Mouse (Mus musculus): Measurements from ENCODE around the gene Lrrc75b. TPM values are rescaled to one million over a fixed set of nuclear protein-coding genes. Genes with fewer than 3 reads are reported as not detected.
"Not testable (repeated sequence)": the region's sequence is repeated elsewhere in the genome, so short reads cannot be mapped to it uniquely, and the experiment has no call there.

The Lrrc75b gene
- polyA plus RNA-seq, 1 experiment from 2014 or later = 1.2 TPM

DNA sequence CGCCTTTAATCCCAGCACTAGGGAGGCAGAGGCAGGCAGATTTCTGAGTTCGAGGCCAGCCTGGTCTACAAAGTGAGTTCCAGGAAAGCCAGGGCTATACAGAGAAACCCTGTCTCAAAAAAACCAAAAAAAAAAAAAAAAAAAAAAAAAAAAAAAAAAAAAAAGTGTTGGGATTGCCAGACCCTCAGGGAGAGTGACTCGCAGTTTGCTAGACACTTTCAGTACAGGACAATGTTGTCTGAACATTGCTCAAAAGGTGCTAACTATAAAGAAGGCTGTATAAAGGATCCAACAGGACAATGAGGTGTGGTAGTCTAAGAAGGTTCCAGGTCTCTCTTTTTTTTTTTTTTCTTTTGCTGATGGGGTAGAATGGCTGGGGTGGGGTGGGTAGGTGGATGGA is 54.2 kb downstream of the Lrrc75b start:
- not testable (repeated sequence) for H3K4me1 ChIP-seq (ENCODE audit: control insufficient read depth, insufficient read depth, low read length); ATAC-seq (ENCODE audit: insufficient read depth, low FRiP score); H3K9ac ChIP-seq (ENCODE audit: low read length); H3K27me3 ChIP-seq (ENCODE audit: control insufficient read depth, insufficient read depth, low read length); H3K4me2 ChIP-seq (ENCODE audit: low read depth, low read length); H3K4me3 ChIP-seq (replicated peaks; ENCODE audit: low read length); H3K9me3 ChIP-seq (replicated peaks; ENCODE audit: control insufficient read depth, low read length); H3K27ac ChIP-seq (ENCODE audit: low read length)
- WGBS = 90% methylated on average over 3 of the region's 3 CpGs
- H3K36me3 ChIP-seq (ENCODE audit: control insufficient read depth, insufficient read depth, low read length) = peaks cover 27% of the 10 kb centered on the region

DNA sequence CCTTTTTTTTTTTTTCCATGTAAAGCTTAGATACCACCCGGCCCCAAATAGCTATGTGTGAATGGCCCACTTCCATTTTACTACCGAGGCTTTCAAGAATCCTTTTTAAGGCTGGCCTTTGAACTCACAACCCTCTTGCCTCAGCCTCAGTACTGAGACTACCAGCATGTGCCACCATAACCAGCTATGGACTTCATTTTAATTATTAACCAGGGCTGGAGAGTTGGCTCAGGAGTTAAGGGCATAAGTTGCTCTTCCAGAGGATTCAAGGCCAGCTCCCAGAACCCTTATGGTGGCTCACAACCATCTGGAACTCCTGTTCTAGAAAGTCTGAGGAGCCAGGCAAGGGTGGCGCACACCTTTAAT is 55.0 kb downstream of the Lrrc75b start:
- no peak; the same call in 1 of the 2 replicates for ATAC-seq (ENCODE audit: insufficient read depth, low FRiP score)
- H3K36me3 ChIP-seq (ENCODE audit: control insufficient read depth, insufficient read depth, low read length) = peaks cover 20% of the 10 kb centered on the region; the same call in 1 of the 2 replicates
- H3K9me3 ChIP-seq (replicated peaks; ENCODE audit: control insufficient read depth, low read length) = peaks cover 3% of the 10 kb centered on the region; the same call in 1 of the 2 replicates
- H3K27me3 ChIP-seq (ENCODE audit: control insufficient read depth, insufficient read depth, low read length) = no peaks in the 10 kb centered on the region
- no peak overlapping the region for H3K27ac ChIP-seq (ENCODE audit: low read length)
- 66% methylated on average over 3 of the region's 3 CpGs for whole genome bisulfite sequencing
- no peak overlapping the region for H3K4me3 ChIP-seq (replicated peaks; ENCODE audit: low read length)
- no peak overlapping the region for H3K9ac ChIP-seq (ENCODE audit: low read length)
- no peak overlapping the region for H3K4me2 ChIP-seq (ENCODE audit: low read depth, low read length)
- H3K4me1 ChIP-seq (ENCODE audit: control insufficient read depth, insufficient read depth, low read length) = no peaks in the 10 kb centered on the region; the same call in 1 of the 2 replicates

DNA sequence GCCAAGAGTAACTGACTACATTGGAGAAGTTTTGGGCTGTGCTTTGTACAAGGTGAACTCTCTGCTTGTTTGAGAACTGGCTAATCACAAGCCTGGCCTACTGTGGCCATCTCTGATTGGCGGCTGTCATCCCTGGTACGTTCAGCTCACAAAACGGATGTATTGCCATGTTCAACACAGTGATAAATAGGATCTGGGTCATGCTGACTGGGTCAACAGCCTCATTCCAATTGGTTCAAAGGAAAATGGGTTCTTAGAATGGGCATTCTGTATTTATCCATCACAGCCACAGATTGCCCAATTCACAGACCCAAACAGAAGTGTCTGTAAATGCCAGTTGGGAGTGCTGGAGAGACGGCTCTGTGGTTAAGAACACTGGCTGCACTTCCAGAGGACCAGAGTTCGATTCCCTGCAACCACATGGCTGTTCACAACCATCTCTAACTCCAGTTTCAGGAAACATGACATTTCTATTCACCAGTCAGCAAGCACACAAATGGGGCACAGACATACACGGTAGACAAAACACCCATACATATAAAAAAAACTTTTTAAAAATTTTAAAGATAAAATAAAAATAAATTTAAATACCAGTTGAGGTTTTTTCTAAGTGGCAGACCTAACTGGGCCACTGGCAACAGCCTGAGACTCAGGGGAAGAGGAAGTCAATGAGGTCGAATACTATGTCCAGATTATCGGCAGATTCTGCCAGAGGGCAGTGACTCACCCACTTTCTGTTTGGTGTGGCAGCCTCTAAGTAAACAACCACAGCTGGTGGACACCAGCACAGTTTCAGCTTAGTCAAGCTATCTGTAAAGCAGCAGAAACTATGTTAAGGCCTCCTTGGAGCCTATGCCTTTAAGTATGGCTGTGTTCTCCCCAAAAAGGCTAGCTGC is 55.6 kb downstream of the Lrrc75b start:
- ATAC-seq (ENCODE audit: insufficient read depth, low FRiP score) = no peak
- 76% methylated on average over 8 of the region's 8 CpGs for whole genome bisulfite sequencing
- Histone ChIP-seq H3K36me3 (ENCODE audit: control insufficient read depth, insufficient read depth, low read length) (peaks cover 13% of the 10 kb centered on the region; the same call in 1 of the 2 replicates), H3K9ac (ENCODE audit: low read length) (no peak overlapping the region), H3K4me1 (ENCODE audit: control insufficient read depth, insufficient read depth, low read length) (no peaks in the 10 kb centered on the region; the same call in 1 of the 2 replicates), H3K9me3 (replicated peaks; ENCODE audit: control insufficient read depth, low read length) (peaks cover 3% of the 10 kb centered on the region; the same call in 1 of the 2 replicates), H3K27me3 (ENCODE audit: control insufficient read depth, insufficient read depth, low read length) (no peaks in the 10 kb centered on the region), H3K4me3 (replicated peaks; ENCODE audit: low read length) (no peak overlapping the region), H3K4me2 (ENCODE audit: low read depth, low read length) (no peak overlapping the region), H3K27ac (ENCODE audit: low read length) (no peak overlapping the region)

DNA sequence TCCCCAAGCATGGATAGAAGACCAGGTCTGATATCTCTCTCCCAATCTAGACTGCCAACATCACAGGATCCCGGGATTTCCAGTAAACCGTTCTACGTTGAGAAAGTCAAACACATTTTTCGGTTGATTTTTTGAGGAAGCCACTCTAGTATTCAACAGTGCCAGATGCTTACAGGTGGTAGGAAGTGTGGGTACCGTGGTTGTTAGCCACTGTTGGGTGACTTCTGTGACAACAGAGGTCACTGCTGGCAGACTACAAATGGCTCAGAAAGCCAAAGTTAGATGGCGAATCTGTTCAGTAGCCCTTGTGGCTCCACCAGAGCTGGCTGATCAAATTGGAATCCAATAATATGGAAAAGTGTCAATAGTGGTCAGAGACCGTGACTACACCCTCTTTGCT is 56.4 kb downstream of the Lrrc75b start:
- H3K36me3 ChIP-seq (ENCODE audit: control insufficient read depth, insufficient read depth, low read length) = 0 out of 2 replicates have a peak, but pooled peaks cover 8% of the 10 kb centered on the region
- no peak overlapping the region for H3K4me3 ChIP-seq (replicated peaks; ENCODE audit: low read length)
- H3K4me2 ChIP-seq (ENCODE audit: low read depth, low read length) = no peak overlapping the region
- peaks cover 3% of the 10 kb centered on the region; the same call in 1 of the 2 replicates for H3K9me3 ChIP-seq (replicated peaks; ENCODE audit: control insufficient read depth, low read length)
- H3K27ac ChIP-seq (ENCODE audit: low read length) = no peak overlapping the region
- H3K4me1 ChIP-seq (ENCODE audit: control insufficient read depth, insufficient read depth, low read length) = no peaks in the 10 kb centered on the region; the same call in 1 of the 2 replicates
- no peak overlapping the region for H3K9ac ChIP-seq (ENCODE audit: low read length)
- ATAC-seq (ENCODE audit: insufficient read depth, low FRiP score) = no peak
- H3K27me3 ChIP-seq (ENCODE audit: control insufficient read depth, insufficient read depth, low read length) = no peaks in the 10 kb centered on the region
- 90% methylated on average over 7 of the region's 7 CpGs for WGBS

DNA sequence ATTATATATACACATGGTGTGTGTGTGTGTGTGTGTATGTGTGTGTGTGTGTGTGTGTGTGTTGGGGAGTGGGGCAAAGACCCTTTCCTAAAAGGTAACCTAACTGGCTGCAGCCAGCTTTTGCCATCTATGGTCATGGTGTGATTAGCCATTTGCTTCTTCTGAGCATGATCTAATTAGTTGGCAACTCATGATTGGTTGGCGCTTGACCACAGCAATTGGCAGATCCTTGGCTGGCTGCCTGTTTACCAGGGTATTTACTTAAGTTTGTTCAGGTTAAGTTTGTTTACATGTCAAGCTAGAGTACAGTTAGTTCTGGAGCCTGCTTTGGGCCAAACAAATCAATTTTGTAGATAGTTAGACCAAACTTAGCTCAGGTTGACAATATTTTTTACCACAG is 58.5 kb downstream of the Lrrc75b start:
- no peak for ATAC-seq (ENCODE audit: insufficient read depth, low FRiP score)
- no peak overlapping the region for H3K27ac ChIP-seq (ENCODE audit: low read length)
- H3K9ac ChIP-seq (ENCODE audit: low read length) = no peak overlapping the region
- H3K36me3 ChIP-seq (ENCODE audit: control insufficient read depth, insufficient read depth, low read length) = no peaks in the 10 kb centered on the region
- H3K27me3 ChIP-seq (ENCODE audit: control insufficient read depth, insufficient read depth, low read length) = no peaks in the 10 kb centered on the region
- peaks cover 3% of the 10 kb centered on the region; the same call in 1 of the 2 replicates for H3K9me3 ChIP-seq (replicated peaks; ENCODE audit: control insufficient read depth, low read length)
- no peak overlapping the region for H3K4me3 ChIP-seq (replicated peaks; ENCODE audit: low read length)
- 94% methylated on average over 1 of the region's 1 CpGs for WGBS
- no peak overlapping the region for H3K4me2 ChIP-seq (ENCODE audit: low read depth, low read length)
- no peaks in the 10 kb centered on the region; the same call in 1 of the 2 replicates for H3K4me1 ChIP-seq (ENCODE audit: control insufficient read depth, insufficient read depth, low read length)

DNA sequence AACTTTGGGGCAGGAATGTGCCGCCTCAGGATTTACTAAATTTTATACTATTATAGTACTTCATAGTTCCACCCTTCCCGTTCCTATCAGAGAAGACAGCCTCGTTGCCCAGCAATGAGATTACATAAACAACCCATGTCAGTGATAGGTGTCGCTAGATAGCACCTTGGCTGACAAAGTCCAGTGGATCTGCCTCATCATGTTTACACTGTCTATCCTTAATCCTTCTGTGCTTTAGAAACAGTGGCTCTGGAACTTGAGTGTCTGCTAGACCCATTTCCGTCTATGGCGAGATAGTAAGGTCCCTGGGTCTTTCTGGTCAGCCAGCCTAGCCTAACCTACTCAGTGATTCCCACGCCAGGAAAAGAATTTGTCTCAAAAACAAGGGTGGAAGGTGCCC is 59.8 kb downstream of the Lrrc75b start:
- no peak overlapping the region for H3K9ac ChIP-seq (ENCODE audit: low read length)
- no peak overlapping the region for H3K27ac ChIP-seq (ENCODE audit: low read length)
- H3K9me3 ChIP-seq (replicated peaks; ENCODE audit: control insufficient read depth, low read length) = peaks cover 3% of the 10 kb centered on the region; the same call in 1 of the 2 replicates
- no peaks in the 10 kb centered on the region for H3K27me3 ChIP-seq (ENCODE audit: control insufficient read depth, insufficient read depth, low read length)
- no peak overlapping the region for H3K4me2 ChIP-seq (ENCODE audit: low read depth, low read length)
- H3K4me1 ChIP-seq (ENCODE audit: control insufficient read depth, insufficient read depth, low read length) = no peaks in the 10 kb centered on the region; the same call in 1 of the 2 replicates
- no peaks in the 10 kb centered on the region for H3K36me3 ChIP-seq (ENCODE audit: control insufficient read depth, insufficient read depth, low read length)
- H3K4me3 ChIP-seq (replicated peaks; ENCODE audit: low read length) = no peak overlapping the region
- WGBS = 48% methylated on average over 7 of the region's 7 CpGs
- ATAC-seq (ENCODE audit: insufficient read depth, low FRiP score) = no peak

Other genes starting within 250 kb of the Lrrc75b start
- 3.0 and 3.5 TPM in 2 replicates for gene Adora2a, start 243.5 kb downstream of the Lrrc75b start, polyA plus RNA-seq (2015; fragmentation: Nextera tagmentation; extraction: Ambion mirVana)
- 4.3 and 5.8 TPM in 2 replicates for gene Upb1, start 159.2 kb downstream of the Lrrc75b start, polyA plus RNA-seq (2015; fragmentation: Nextera tagmentation; extraction: Ambion mirVana)
- 115 and 134 TPM in 2 replicates for gene Snrpd3, start 42.8 kb downstream of the Lrrc75b start, polyA plus RNA-seq (2015; fragmentation: Nextera tagmentation; extraction: Ambion mirVana)
- gene Gucd1, start 42.4 kb downstream of the Lrrc75b start, polyA plus RNA-seq (2015; fragmentation: Nextera tagmentation; extraction: Ambion mirVana) = 24.7 and 26.7 TPM in 2 replicates
- 35.1 and 35.4 TPM in 2 replicates for gene Ggt1, start 1.3 kb upstream of the Lrrc75b start, polyA plus RNA-seq (2015; fragmentation: Nextera tagmentation; extraction: Ambion mirVana)
- gene Ggt5, start 29.0 kb upstream of the Lrrc75b start, polyA plus RNA-seq (2015; fragmentation: Nextera tagmentation; extraction: Ambion mirVana) = 4.3 and 6.5 TPM in 2 replicates
- 16.1 and 18.6 TPM in 2 replicates for gene Susd2, start 83.7 kb upstream of the Lrrc75b start, polyA plus RNA-seq (2015; fragmentation: Nextera tagmentation; extraction: Ambion mirVana)
- 29.3 and 34.0 TPM in 2 replicates for gene Cabin1, start 204.0 kb upstream of the Lrrc75b start, polyA plus RNA-seq (2015; fragmentation: Nextera tagmentation; extraction: Ambion mirVana)
- 57.1 and 72.9 TPM in 2 replicates for gene Ddt, start 213.1 kb upstream of the Lrrc75b start, polyA plus RNA-seq (2015; fragmentation: Nextera tagmentation; extraction: Ambion mirVana)
- not detected in 2 replicates for gene Gm20441, start 220.6 kb upstream of the Lrrc75b start, polyA plus RNA-seq (2015; fragmentation: Nextera tagmentation; extraction: Ambion mirVana)
- gene Gstt3, start 221.1 kb upstream of the Lrrc75b start, polyA plus RNA-seq (2015; fragmentation: Nextera tagmentation; extraction: Ambion mirVana) = 50.2 and 55.5 TPM in 2 replicates
- 20.6 and 20.8 TPM in 2 replicates for gene Gstt1, start 238.3 kb upstream of the Lrrc75b start, polyA plus RNA-seq (2015; fragmentation: Nextera tagmentation; extraction: Ambion mirVana)